Mouse (Mus musculus) heart, postnatal 4 days (tissue): ENCODE results near the gene Gab3. TPM values are rescaled to one million over a fixed set of nuclear protein-coding genes. Genes with fewer than 3 reads are reported as not detected.

ENCODE experiments used
- DNase-seq: peaks from one replicate; pipeline ENCODE4 v3.0.0; 2021
- total RNA-seq, 2 experiments: library from RNA; stranded (reverse); gene quantifications; 2 replicates each; pipeline ENCODE4 v1.2.3; 2021

Gab3 gene
- total RNA-seq = 1 to 10 TPM; 2.0 to 2.5 TPM

DNA sequence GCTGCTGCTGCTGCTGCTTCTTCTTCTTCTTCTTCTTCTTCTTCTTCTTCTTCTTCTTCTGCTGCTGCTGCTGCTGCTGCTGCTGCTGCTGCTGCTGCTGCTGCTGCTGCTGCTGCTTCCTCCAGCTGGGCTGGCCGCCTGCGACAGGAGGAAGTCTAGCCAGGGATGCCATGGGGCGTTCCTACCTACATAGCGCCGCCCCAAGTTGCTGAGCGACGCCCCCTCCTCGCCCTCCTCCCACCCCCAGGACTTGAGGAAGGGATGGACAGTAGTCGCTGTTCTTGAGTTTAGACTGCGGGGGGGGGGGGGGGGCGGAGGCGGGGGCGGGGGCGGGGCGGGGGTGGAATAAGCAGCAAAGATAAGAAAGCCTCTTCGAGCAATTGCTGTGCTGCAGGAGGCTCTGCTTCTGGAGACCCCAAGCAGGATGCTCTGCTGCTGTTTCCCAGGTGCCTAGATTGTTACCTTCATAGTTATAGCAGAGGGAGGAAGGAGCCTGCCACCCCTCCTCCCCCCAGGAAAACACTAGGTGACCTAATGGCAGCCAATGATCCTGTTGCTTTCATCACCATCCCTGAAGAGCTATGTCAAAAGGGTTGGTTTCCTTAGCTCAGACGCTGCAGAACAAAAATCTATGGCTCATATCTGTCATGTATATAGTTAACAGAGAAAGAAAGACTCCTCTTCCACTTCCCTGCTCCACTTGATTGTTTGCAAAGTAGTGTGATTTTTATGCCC lies at the start of gene Gab3:
Gab3 (minus strand) TSS at position 685 of the 735 bp plus-strand sequence.
- DNase-seq = peak; percentile 58

- peak; percentile 78 for DNase-seq
These were observed 45.4 kb upstream of the Gab3 start, which contains the start of gene Mpp1 for GRCm38 (mm10) chrX:75130467-75131160. TSS of gene Mpp1 (minus strand) at chrX:75131016.

- DNase-seq = no peak
These were observed 44.2 kb upstream of the Gab3 start for GRCm38 (mm10) chrX:75129474-75129873.

DNA sequence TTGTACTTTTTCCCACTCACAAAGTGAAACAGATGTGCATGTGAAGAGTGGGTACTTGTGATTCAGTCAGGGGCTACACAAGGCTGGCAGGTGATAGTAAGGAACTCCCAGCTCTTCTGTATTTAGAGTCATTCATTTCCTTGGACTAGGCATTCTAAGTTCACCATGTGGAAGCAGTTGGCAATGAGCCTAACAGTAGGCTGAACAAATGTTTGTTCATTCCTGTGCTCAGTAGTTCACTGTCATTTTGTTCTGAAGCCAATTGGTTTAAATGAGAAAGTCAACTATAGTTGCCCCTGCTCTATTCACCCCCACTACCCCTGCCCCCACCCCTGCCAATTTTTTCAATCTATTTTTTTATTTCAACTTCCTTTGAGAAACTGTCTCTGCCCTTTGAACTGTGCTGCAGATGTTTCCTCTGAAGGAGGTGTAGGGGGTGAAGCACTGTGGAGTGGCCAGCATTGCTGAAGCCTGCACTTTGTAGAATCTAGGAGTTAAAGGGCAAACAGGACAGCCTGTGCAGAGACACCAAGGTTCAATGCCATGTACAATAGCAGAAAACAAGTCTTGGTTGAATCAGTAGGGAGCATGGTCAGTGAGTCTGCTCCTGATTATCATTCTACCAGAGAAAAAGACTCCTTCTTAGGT lies 43.2 kb upstream of the Gab3 start:
- DNase-seq = no peak

DNA sequence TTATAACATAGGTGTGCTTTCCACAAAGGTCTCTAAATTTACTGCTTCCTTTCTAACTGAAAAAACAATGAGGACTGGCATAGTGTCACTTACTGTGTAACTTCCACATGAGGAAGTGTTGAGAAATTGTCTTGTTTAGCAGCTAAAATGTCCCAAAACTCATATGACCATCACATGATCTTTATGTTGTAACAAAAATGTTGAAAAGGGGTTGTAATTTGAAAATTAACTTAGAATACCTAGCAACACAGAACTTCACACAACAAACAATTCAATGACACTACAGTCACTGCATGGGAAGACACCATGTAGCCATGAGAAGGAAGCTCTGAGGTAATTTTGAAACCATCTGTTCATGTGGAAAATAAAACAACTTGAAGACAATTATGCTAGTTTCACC lies 41.6 kb upstream of the Gab3 start:
- no peak for DNase-seq

DNA sequence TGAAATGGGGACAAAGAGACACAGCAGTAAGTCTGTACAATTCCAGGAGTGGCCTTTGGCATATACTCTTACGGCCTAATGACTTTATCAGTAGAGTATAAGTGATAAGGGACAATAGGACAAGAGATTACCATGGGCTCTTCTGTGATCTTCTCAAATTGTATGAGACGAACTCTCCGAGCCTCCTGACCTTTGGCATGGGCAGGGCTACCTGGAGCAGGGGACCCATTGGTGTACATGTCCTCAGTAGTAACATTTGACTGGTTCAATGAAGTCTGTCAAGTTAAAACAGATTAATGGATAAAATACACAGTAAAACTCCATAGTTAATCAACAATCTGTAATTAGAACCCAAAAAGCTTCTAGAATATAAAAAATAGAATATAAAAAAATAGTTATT lies 40.3 kb upstream of the Gab3 start:
- no peak for DNase-seq

DNA sequence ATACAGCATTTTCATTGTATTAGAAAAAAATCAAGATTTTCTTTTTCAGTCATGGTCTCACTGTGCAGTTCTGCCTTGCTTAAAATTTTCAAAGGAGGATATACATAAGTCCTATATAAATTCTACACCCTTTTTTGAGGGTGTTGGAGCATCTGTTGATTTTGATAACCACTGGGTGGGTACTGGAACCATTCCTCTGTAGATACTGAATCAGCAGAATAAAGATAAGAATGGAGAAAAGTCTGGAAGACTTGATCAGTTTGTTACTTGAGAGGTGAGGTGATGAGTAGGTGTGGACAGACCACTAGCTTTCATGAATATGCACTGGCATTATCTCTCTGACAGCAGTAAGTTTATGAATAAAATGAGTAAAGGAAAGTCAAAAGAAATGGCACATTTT lies 30.3 kb upstream of the Gab3 start:
- DNase-seq = no peak

GRCm38 (mm10) chrX:75102293-75102692 lies 17.0 kb upstream of the Gab3 start:
- DNase-seq = no peak

GRCm38 (mm10) chrX:75098799-75099198 lies 13.5 kb upstream of the Gab3 start:
- DNase-seq = no peak

DNA sequence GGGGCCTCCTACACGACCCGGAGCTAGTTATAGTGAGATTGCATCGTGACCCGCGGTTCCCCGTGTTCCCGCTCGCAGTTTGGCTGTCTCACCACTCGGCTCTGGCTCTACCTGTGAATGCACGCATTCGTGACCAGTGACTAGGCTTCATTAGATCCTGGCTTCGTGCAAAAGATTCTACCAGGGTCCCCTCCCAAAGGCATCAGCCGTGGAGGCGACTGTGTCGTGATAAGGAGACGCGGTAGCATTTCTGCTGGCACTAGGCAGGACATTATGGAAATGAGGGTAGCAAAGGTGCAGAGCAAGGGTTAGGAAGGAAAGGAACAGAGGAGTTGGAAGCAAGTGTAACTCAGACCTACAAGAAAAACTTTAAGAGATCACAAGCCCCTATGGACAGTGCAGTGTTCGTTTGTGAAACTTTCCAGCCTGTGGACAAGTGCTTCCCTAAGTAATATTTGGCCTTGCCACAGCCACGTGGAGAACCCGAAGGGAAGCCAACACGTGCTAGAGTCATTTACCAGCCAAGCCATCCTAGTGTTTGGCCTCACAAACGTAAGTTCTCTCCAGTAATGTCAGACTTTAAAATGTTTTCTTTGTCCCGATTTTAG lies 11.0 kb upstream of the Gab3 start:
- peak; percentile 15 for DNase-seq

DNA sequence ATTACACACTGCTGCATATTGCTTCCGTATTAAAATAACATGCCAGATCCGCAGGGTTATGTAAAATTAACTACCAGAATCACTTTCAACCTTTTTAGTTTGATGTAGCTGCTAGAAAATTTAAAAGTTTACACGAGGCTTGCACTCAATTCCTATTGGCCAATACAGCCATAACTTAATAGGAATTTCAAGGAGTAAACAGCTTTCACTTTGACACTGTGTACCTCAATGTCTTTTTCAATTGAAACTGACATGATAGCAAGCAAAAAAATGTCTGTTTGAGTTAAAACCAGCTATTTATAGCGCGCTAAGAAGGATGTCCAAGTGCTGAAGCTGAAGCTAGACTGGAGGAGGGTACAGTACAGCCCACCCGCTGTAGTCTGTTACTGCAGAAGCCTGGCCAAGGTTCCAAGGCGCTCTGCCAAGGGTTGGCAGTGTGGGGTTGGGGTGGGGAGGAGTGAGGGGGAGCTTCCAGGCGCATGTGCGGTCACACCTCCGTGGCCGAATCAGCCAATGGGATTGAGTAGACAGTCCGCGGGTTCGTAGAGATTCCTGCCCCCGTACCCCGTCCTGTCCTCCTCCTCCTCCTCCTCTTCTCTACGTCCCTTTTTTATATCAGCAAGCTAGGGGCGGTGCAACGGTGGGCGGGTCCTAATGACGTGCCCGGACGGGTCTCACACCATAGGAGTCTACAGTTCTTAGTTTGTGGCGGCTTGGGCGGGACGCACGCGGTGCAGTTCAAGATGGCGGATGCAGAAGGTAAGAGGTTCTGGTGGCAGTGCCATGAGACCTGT lies 10.3 kb upstream of the Gab3 start, which contains the start of gene Dkc1:
Dkc1 (plus strand) TSS at position 486 of the 794 bp plus-strand sequence.
- peak; percentile 93 for DNase-seq

GRCm38 (mm10) chrX:75085654-75086053 lies 396 bp upstream of the Gab3 start:
- no peak for DNase-seq

- peak; percentile 11 for DNase-seq
These were observed 1.1 kb downstream of the Gab3 start for GRCm38 (mm10) chrX:75083982-75084773.

DNA sequence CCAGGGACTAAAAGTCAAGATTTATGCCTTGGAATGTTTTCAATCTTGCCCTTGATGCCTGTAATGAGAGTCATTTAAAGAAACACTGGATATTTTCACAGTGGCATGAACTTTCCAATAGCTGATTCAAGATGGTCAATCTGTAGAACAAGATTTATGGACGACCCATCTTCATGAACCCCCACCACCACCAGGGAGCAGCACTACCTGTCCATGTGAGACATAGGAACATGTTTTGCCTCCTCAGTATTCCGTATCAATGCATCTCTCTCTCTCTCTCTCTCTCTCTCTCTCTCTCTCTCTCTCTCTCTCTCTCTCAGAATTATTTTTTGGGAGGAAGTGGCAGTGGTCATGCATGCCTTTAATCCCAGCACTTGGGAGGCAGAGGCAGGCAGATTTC lies 2.9 kb downstream of the Gab3 start:
- DNase-seq = peak; percentile 8

- no peak for DNase-seq
These were observed 29.0 kb downstream of the Gab3 start for GRCm38 (mm10) chrX:75056120-75056775.

DNA sequence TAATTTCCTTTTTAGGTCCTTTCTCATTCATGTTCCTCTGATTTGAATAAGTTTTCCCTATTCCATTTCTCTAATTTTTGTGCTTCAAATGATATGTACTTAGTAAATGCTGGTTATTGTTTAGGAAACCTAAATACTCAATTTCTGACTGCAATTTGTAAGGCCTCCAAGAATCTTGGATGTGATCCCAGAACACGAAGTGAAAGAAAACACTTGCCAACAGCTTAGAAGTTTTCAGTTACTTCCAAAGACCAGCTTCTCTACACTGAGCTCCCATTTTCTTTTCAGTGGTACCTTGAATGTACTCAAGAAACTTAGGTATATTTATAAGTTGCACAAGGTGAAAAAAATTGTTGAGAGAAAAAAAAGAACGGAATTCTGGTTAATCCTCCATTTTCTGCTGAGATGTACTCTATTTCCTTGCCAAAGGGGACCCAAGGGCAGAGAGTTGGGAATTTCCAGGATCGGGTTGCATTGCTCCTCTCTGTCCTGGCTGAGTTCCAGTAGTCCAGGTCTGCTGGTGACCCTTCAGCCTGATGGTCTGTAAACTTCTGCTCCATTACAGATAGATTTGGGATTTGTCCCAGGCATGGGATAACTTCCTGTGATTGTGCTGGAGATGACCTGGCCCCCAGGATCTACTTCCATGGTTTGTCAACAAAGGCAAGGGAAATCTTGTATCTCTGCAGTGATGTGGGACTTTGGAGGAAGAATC lies 38.2 kb downstream of the Gab3 start:
- peak; percentile 36 for DNase-seq

- no peak for DNase-seq
These were observed 39.3 kb downstream of the Gab3 start for GRCm38 (mm10) chrX:75045931-75046330.

DNA sequence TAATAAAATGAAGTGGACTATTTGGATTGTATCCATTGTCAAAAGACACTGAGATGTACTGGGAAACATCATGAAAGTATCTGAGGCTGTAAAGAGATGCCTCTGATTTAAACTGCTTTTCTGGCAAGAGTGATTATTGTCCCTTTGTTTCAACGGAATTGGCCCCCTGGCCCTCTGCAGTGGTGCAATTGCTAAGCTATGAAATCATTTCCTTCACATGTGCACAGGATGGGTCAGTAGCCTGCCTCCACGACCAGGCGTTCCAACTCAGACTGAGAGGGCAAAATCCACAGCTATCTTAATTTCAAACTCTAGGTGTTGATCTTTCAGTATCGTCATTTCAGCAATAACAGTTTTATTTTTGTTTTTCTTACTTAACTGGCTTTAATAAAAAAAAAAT lies 40.7 kb downstream of the Gab3 start:
- peak; percentile 33 for DNase-seq

- DNase-seq = no peak
These were observed 48.6 kb downstream of the Gab3 start for GRCm38 (mm10) chrX:75036626-75037025.

DNA sequence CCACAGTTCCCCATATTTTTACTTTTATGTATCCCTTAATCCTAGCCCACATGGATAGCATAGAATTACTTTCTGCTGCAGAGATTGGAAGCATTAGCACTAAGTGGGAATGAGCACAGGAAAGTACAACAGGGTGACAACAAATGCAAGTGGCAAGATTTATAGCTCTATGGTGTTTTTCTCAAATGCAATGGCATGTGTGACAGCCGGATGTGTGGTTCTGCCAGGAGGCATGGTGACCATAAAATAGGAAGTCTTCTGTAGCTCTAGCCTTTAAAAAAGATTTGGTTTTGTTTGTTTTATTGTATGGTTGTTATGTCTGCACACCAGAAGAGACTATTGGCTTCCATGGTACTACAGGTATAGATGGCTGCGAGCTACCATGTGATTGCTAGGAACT lies 50.1 kb downstream of the Gab3 start:
- no peak for DNase-seq
